Mouse (Mus musculus) midbrain, embryonic 11.5 days (tissue): ENCODE data around the gene Pitx2. TPM values are rescaled to one million over a fixed set of nuclear protein-coding genes. Genes with fewer than 3 reads are reported as not detected.
A peak's percentile ranks its signal among the peaks of the same experiment; 100 is the strongest.

Source experiments
- ATAC-seq: fragments of 200-750 bp; cut with Nextera tagmentation; 2 replicates; pipeline ENCODE4 v1.8.0; 2017; ENCODE audit warnings: moderate TSS enrichment, moderate library complexity; ENCODE audit not compliant: low FRiP score
- DNase-seq: peaks from one replicate; pipeline ENCODE4 v3.0.0; 2015; ENCODE audit warnings: low spot score; ENCODE audit errors: missing footprints
- H3K27ac ChIP-seq: fragments of 300-500 bp; sonication (generic); 2 replicates; pipeline ENCODE4 v1.5.1; 2014; ENCODE audit warnings: low read depth, low read length
- H3K27me3 ChIP-seq: fragments of 300-500 bp; sonication (generic); 2 replicates; pipeline ENCODE4 v1.6.1; 2014; ENCODE audit warnings: mild to moderate bottlenecking, low read length, moderate library complexity, mixed read lengths; ENCODE audit not compliant: control insufficient read depth, insufficient read depth
- H3K36me3 ChIP-seq: fragments of 300-500 bp; sonication (generic); 2 replicates; pipeline ENCODE4 v1.6.1; 2014; ENCODE audit warnings: mild to moderate bottlenecking, low read length, moderate library complexity, mixed read lengths; ENCODE audit not compliant: control insufficient read depth, insufficient read depth
- H3K4me1 ChIP-seq: fragments of 300-500 bp; sonication (generic); 2 replicates; pipeline ENCODE4 v1.6.1; 2014; ENCODE audit warnings: low read length; ENCODE audit not compliant: control insufficient read depth, insufficient read depth
- H3K4me2 ChIP-seq: fragments of 300-500 bp; sonication (generic); 2 replicates; pipeline ENCODE4 v1.6.1; 2014; ENCODE audit warnings: mild to moderate bottlenecking, moderate library complexity
- H3K4me3 ChIP-seq: fragments of 300-500 bp; sonication (generic); 2 replicates; pipeline ENCODE4 v1.5.1; 2014; ENCODE audit warnings: low read depth, low read length
- H3K9ac ChIP-seq: fragments of 300-500 bp; sonication (generic); 2 replicates; pipeline ENCODE4 v1.6.1; 2014; ENCODE audit warnings: low read length
- H3K9me3 ChIP-seq: fragments of 300-500 bp; sonication (generic); 2 replicates; pipeline ENCODE4 v1.6.1; 2016; ENCODE audit warnings: low read length; ENCODE audit not compliant: control insufficient read depth
- WGBS: fragments of 180-500 bp; shearing (Covaris S2); extraction: QIAGEN DNeasy Blood & Tissue Kit; methylation state at CpG from one replicate; pipeline ENCODE4 v1.1.7; 2014; 5-methylcytosine and 5-hydroxymethylcytosine counted together
- polyA plus RNA-seq: library from polyadenylated mRNA; unstranded; fragments of >200 nt; fragmentation: Nextera tagmentation; extraction: Ambion mirVana; gene quantifications from 2 replicates; pipeline ENCODE4 v1.2.1, GENCODE M21; 2014

Pitx2 gene
- polyA plus RNA-seq: 53.7 and 56.3 TPM in 2 replicates

DNA sequence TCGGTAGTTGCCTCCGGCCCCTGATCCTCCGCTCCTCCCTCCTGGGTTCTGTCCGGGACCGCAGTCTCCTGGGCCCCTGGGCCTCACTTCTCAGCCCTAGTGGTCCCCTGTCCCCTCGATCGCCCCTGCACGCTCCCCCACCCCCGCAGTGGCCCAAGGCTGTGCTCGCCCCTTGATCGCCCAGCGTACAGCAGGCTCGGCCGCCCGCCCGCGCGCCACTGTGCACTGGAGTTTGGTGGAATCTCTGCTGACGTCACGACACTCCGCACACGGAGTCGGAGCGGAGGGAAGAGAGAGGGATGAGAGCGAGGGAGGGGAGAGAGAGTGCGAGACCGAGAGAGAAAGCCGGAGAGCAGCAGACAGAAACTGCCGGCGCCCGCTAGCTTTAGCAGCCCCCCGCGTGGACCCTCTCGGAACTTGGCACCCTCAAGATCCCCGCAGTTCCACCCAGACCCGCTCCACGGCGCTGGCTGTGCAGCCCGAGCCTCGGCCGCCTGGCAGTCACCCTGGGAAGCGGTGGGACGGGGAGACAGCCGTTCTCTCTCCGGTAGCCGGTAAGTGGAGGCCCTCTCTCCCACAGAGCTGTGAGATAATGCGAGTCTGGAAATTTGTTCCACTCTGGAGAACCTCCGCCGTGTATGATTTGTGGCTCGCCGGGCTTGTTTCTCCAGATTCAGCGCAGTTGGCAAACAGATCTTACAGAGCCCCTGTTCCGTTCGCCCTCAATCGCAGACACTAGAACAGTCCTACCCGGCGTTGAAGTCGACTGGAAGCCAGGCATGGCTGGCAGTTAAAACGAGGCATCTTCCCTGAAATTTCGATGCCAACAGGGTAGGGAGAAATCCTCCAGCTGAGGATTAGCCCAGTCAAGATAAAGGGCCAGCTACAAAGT, at the start of gene Pitx2:
Gene Pitx2 (plus strand): TSS at position 270 of the 892 bp plus-strand sequence.
- peak within 1 kb of the TSS; percentile 73 for H3K4me2 ChIP-seq
- H3K9ac ChIP-seq: peak within 1 kb of the TSS; percentile 56
- under 1% methylated on average over 60 of the region's 60 CpGs for WGBS
- H3K4me3 ChIP-seq: peak within 1 kb of the TSS; percentile 31
- no peaks in the 10 kb centered on the region for H3K36me3 ChIP-seq
- peak within 1 kb of the TSS; percentile 67 for H3K27ac ChIP-seq
- H3K4me1 ChIP-seq: peaks cover 15% of the 10 kb centered on the region
- DNase-seq: peak; percentile 97
- ATAC-seq: peak; percentile 83
- peaks cover 86% of the 10 kb centered on the region for H3K27me3 ChIP-seq
- H3K9me3 ChIP-seq: no peaks in the 10 kb centered on the region

DNA sequence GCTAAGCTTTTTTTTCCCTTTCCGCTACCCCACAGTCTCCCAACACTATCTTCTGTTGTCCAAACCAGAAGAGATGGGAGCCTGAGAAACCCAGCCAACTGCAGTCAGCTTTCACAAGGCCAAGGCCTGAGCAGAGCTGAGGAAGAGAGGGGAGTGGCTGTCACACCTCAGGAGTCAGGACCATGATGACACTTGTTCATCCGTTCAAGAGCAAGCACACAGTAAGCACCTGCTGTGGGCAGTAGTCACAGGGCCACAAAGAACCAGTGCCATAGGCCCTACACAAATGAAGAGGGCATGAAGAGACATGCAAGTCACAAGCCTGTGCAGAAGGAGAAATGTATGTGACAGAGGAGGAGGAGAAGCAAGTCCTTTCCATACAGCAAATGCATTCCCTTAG, 49.7 kb upstream of the Pitx2 start:
- Histone ChIP-seq H3K9ac (no peak overlapping the region), H3K9me3 (no peaks in the 10 kb centered on the region), H3K27ac (no peak overlapping the region), H3K27me3 (no peaks in the 10 kb centered on the region), H3K36me3 (no peaks in the 10 kb centered on the region), H3K4me2 (no peak overlapping the region), H3K4me1 (no peaks in the 10 kb centered on the region), H3K4me3 (no peak overlapping the region)
- ATAC-seq (no peak), DNase-seq (peak; percentile 71)
- WGBS: 77% methylated on average over 2 of the region's 2 CpGs

DNA sequence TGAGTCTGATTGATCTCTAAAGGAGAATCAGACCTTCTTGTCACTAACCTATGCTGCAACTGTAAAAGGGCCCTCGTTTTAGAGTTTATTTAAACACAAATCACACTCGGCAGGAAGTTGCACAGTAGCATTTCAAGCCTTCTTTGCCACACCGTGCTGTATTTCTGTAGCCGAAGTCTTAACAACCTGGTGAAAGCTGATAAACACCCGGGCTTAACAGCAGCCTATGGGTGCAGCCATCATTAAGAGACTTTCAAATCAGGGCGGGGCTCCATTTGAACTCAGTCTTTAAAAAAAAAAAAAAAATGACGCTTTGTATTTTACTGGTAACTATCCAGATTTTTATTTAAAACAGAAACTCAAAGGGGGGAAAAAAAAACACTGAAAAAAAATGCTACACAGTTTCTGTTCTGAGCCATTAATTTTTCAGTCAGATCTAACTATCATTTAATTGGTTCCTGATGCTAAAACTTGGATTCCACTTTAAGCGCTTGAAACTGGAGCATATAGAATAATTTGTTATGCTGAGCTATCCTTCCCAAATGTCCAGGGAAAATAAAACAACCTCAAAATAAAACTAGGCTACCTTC, 48.5 kb upstream of the Pitx2 start:
- Histone ChIP-seq H3K27me3 (no peaks in the 10 kb centered on the region), H3K4me1 (no peaks in the 10 kb centered on the region), H3K9ac (no peak overlapping the region), H3K4me3 (no peak overlapping the region), H3K4me2 (no peak overlapping the region), H3K27ac (no peak overlapping the region), H3K9me3 (no peaks in the 10 kb centered on the region), H3K36me3 (no peaks in the 10 kb centered on the region)
- DNase-seq (peak; percentile 33), ATAC-seq (no peak)
- WGBS: 79% methylated on average over 8 of the region's 8 CpGs

DNA sequence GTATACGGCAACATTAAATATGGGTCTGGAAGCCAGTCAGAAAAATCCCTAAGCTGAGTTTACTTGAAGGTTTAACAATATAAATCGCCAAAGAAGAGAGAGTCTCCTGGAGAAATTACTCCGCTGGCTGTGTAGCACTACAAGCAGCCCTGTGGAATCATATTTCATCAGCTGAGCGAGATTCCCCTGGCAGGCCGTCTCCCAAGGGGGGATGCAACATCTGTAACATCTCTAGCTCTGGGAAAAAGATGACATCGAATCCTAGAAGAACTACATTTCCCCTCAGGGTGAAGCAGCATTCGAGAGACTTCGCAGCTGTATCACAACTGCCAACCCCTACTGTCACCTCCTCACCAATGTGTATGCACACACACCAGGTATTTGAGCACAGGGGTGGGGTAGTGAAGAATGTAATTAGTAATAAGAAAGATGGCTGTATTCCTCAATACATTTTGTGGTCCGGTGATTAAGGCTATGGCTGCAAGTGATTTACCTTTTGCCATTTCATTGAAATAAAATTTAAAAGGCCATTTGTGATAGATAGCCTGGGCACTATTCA, 40.8 kb upstream of the Pitx2 start:
- H3K36me3 ChIP-seq: no peaks in the 10 kb centered on the region
- H3K4me3 ChIP-seq: no peak overlapping the region
- H3K9ac ChIP-seq: no peak overlapping the region
- no peaks in the 10 kb centered on the region for H3K4me1 ChIP-seq
- H3K4me2 ChIP-seq: no peak overlapping the region
- DNase-seq (peak; percentile 68), ATAC-seq (no peak)
- WGBS: 77% methylated on average over 9 of the region's 9 CpGs
- H3K9me3 ChIP-seq: no peaks in the 10 kb centered on the region
- H3K27ac ChIP-seq: no peak overlapping the region
- H3K27me3 ChIP-seq: no peaks in the 10 kb centered on the region

DNA sequence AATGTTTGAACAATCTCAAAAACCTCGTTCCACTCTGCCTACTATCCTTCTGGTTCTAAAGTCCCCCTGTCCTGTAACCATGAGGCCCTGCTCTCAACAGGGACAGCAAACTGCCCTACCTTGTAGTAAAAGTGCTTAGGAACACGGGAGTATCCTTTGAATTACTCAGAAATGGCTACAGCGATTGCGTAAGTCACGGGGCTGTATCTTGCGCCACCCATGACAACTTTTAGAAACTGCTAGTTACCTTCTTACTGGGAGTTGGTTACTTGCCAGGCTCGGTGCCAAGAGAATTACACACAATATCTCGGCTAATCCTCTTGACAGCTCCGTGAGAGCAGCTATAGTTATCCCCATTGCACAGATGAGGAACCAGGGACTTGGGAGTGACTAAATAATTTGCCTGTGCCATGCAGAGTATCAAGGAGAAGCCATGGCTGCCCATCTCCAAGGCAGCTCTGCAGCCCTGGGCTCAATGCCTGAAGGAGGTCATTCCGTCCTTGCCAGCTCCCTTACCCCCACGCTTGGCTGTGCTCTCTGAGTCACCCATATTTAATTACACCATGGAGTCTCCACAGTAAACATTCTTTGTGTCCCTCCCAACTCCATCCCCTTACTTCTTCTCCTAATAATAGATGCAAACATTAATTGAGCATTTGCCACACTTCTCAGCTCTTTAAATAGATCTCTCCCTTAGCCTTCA, 38.2 kb upstream of the Pitx2 start:
- Histone ChIP-seq H3K9me3 (no peaks in the 10 kb centered on the region), H3K4me1 (no peaks in the 10 kb centered on the region), H3K27me3 (no peaks in the 10 kb centered on the region), H3K9ac (no peak overlapping the region), H3K4me2 (no peak overlapping the region), H3K36me3 (no peaks in the 10 kb centered on the region), H3K27ac (no peak overlapping the region), H3K4me3 (no peak overlapping the region)
- DNase-seq: peak; percentile 45
- no peak for ATAC-seq
- WGBS: 86% methylated on average over 11 of the region's 11 CpGs

DNA sequence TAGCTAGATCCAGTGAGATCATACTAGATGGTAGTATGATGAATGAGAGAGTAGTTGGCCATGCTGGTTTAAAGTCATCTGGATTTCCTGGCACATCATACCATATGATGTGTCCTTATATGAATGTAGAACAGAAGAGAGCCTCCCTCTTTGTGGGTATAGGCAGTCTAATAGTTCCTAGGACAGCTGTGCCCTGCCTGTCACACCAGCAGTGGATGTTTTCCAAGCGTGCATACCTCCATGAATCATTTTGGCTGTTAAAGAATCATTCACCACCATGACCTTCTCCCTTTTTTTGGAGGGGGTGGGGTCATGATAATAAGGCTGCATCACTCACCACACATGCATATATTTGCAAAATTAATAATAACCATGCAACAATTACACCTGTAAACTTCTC, 35.4 kb upstream of the Pitx2 start:
- ATAC-seq (no peak), DNase-seq (no peak)
- no peaks in the 10 kb centered on the region for H3K27me3 ChIP-seq
- H3K4me2 ChIP-seq: no peak overlapping the region
- no peak overlapping the region for H3K9ac ChIP-seq
- no peak overlapping the region for H3K27ac ChIP-seq
- no peaks in the 10 kb centered on the region for H3K9me3 ChIP-seq
- H3K4me3 ChIP-seq: no peak overlapping the region
- H3K4me1 ChIP-seq: no peaks in the 10 kb centered on the region
- 85% methylated on average over 1 of the region's 1 CpGs for WGBS
- H3K36me3 ChIP-seq: no peaks in the 10 kb centered on the region

DNA sequence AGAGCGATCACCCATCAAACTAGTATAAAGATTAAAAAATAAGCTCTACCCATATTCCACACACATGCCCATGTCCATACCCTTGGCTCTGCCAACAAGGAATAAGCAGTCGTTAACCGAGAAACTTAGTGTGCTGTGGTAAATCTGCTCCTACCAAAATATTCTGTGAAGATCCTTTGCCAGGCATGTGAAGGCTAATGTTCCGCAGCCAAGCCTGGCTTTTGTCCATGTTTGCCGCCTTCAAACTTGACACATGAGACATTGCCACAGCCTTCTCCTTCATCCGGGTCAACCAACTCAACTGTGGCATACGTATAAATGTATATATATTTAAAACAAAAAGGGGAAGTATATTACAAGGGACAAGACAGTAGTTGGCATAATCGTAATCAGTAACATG, 34.0 kb upstream of the Pitx2 start:
- 88% methylated on average over 8 of the region's 8 CpGs for WGBS
- H3K4me3 ChIP-seq: no peak overlapping the region
- DNase-seq (no peak), ATAC-seq (no peak)
- no peaks in the 10 kb centered on the region for H3K9me3 ChIP-seq
- H3K4me2 ChIP-seq: no peak overlapping the region
- no peaks in the 10 kb centered on the region for H3K4me1 ChIP-seq
- H3K36me3 ChIP-seq: no peaks in the 10 kb centered on the region
- no peak overlapping the region for H3K9ac ChIP-seq
- no peak overlapping the region for H3K27ac ChIP-seq
- no peaks in the 10 kb centered on the region for H3K27me3 ChIP-seq

DNA sequence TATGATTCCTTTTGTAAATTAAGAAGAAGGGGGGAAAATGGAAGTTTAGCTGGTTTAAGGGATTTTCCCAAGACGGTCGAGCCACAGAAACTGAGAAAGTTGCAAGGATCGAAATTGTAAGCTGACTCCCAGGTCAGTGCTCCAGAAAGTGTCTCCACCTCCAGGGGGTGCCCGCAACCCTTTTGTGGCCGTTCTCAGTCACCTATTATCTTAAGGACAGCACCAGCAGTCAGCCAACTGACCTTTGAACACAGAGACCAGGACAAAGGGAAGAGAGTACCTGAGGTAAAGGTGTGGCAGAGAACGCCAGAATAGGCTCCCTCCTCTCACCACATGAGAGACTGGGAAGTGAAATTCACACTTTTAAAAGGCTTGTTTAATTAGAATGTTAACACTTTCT, 33.0 kb upstream of the Pitx2 start:
- no peaks in the 10 kb centered on the region for H3K27me3 ChIP-seq
- no peak overlapping the region for H3K4me3 ChIP-seq
- no peak overlapping the region for H3K27ac ChIP-seq
- H3K4me2 ChIP-seq: no peak overlapping the region
- H3K9me3 ChIP-seq: no peaks in the 10 kb centered on the region
- no peak overlapping the region for H3K9ac ChIP-seq
- H3K36me3 ChIP-seq: no peaks in the 10 kb centered on the region
- DNase-seq (no peak), ATAC-seq (no peak)
- H3K4me1 ChIP-seq: no peaks in the 10 kb centered on the region
- WGBS: 5% methylated on average over 6 of the region's 6 CpGs

DNA sequence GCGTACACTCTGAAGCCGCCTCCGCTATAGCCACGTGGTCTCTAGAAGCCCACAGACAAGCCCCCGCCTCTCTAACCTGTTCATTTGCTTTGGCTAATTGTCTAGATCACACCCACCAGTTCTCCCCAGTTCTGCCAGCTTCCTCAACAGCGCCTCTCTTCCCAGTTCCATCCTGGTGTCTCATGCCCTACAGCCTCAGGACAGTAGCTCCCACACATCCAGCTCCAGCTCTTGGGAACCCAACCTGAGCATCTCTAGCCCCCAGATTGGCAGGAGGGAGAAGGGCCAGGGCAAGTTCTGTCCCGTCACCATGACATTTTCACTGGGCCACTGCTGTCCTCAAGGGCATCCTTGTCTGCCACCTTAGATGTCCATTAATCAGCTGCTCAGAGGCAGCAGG, 29.3 kb upstream of the Pitx2 start:
- Histone ChIP-seq H3K27ac (no peak overlapping the region), H3K27me3 (no peaks in the 10 kb centered on the region), H3K9me3 (no peaks in the 10 kb centered on the region), H3K4me2 (no peak overlapping the region), H3K9ac (no peak overlapping the region), H3K4me3 (no peak overlapping the region), H3K4me1 (no peaks in the 10 kb centered on the region), H3K36me3 (no peaks in the 10 kb centered on the region)
- ATAC-seq: no peak
- WGBS: 87% methylated on average over 7 of the region's 7 CpGs
- no peak for DNase-seq
